ENCODE assay signal across 22 mouse cellular contexts in genomic region chr19:58374648-58375047, GRCm38 (mm10).
DNase-seq lines count a peak whose midpoint lies in the region; ATAC-seq and TF ChIP-seq lines count a peak whose summit lies in the region.
"Had no signal": no experiment of that assay in that cellular context is flagged by ENCODE, and none has a peak within 500 bp of the region (broad histone marks: within the 10 kb centered on the region; RNA-seq: fewer than 3 reads in every experiment).

No protein-coding gene starts in this region.

- H3K4me3 ChIP-seq in liver, adult 2 months (ENCODE audit: insufficient read depth, low read depth, low read length) = no peak overlapping the region
- no peak overlapping the region for H3K4me3 ChIP-seq in liver, embryonic 11.5 days (ENCODE audit: low read depth, low read length)
- no peak overlapping the region for H3K4me3 ChIP-seq in liver, postnatal 0 days (ENCODE audit: low read depth, low read length)

- no peaks in the 10 kb centered on the region for H3K36me3 ChIP-seq in liver, adult 2 months (ENCODE audit: control insufficient read depth, insufficient read depth, low read length)
- no peaks in the 10 kb centered on the region for H3K36me3 ChIP-seq in liver, embryonic 11.5 days (ENCODE audit: control insufficient read depth, insufficient read depth, low read length)
- H3K36me3 ChIP-seq in liver, postnatal 0 days (replicated peaks; ENCODE audit: insufficient read depth, low read length) = no peaks in the 10 kb centered on the region
- H3K36me3 ChIP-seq: G1E had no signal

- H3K27ac ChIP-seq in liver, adult 2 months (replicated peaks; ENCODE audit: insufficient read depth, low read depth, low read length) = peak overlapping the region; percentile 99
- H3K27ac ChIP-seq in liver, embryonic 11.5 days (ENCODE audit: low read depth, low read length) = no peak overlapping the region
- peak overlapping the region; percentile 53 for H3K27ac ChIP-seq in liver, postnatal 0 days (ENCODE audit: low read depth)

- peak overlapping the region; percentile 23 for H3K9ac ChIP-seq in liver, adult 2 months (ENCODE audit: low read depth, low read length)
- no peak overlapping the region for H3K9ac ChIP-seq in liver, embryonic 11.5 days (ENCODE audit: low read depth, low read length)
- no peak overlapping the region for H3K9ac ChIP-seq in liver, postnatal 0 days (replicated peaks)

- peak; percentile 94 for TF ChIP-seq EP300 in liver, postnatal 0 days (IDR thresholded peaks at IDR 0.05; ENCODE audit: low read depth)

- H3K4me2 ChIP-seq in liver, embryonic 11.5 days = no peak overlapping the region
- no peak overlapping the region for H3K4me2 ChIP-seq in liver, postnatal 0 days (ENCODE audit: low read depth, low read length)

- H3K79me2 ChIP-seq in liver, adult 2 months (ENCODE audit: control insufficient read depth, insufficient read depth, low read length) = peaks cover 10% of the 10 kb centered on the region; the same call in 1 of the 2 replicates

- WGBS in liver, adult 2 months = 26% methylated on average over 5 of the region's 5 CpGs
- 96% methylated on average over 5 of the region's 5 CpGs for WGBS in liver, embryonic 11.5 days
- 75% methylated on average over 5 of the region's 5 CpGs for WGBS in liver, postnatal 0 days (ENCODE audit: insufficient replicate concordance)

- no peak for TF ChIP-seq POLR2A in liver, adult 2 months (IDR thresholded peaks at IDR 0.05; ENCODE audit: extremely low read depth, insufficient read depth, low read length)

- no peak for ATAC-seq in liver, embryonic 11.5 days (replicated peaks; ENCODE audit: low FRiP score)
- peak; percentile 91 for ATAC-seq in liver, postnatal 0 days
- peak; percentile 72 for ATAC-seq in megakaryocyte, adult 5-6 weeks (ENCODE audit: poor library complexity, severe bottlenecking)
- ATAC-seq: activated CD4-positive, CD25-positive, alpha-beta regulatory T cell, adult 4 months; CD4-positive, CD25-positive, alpha-beta regulatory T cell, adult 4 months; Patski had no signal

- no peak for TF ChIP-seq CTCF in liver, adult 2 months (IDR thresholded peaks at IDR 0.05; ENCODE audit: low read depth, low read length)
- no peak for TF ChIP-seq CTCF in liver, postnatal 0 days (IDR thresholded peaks at IDR 0.05; ENCODE audit: low read depth)

- no peaks in the 10 kb centered on the region for H3K27me3 ChIP-seq in liver, adult 2 months (ENCODE audit: control insufficient read depth, insufficient read depth, low read length)
- no peaks in the 10 kb centered on the region for H3K27me3 ChIP-seq in liver, embryonic 11.5 days (replicated peaks; ENCODE audit: control insufficient read depth, insufficient read depth, low read length)
- H3K27me3 ChIP-seq in liver, postnatal 0 days (ENCODE audit: insufficient read depth, low read length) = no peaks in the 10 kb centered on the region
- H3K27me3 ChIP-seq: CH12.LX, Patski had no signal

- peak; percentile 11 for DNase-seq in kidney, adult 9 months
- DNase-seq in kidney, adult 8-10 months = no peak
- DNase-seq in liver, adult 2 months (ENCODE audit: extremely low read depth, low read depth, low spot score) = peak; percentile 100
- no peak for DNase-seq in liver, embryonic 11.5 days (ENCODE audit: low spot score)
- peak; percentile 30 for DNase-seq in liver, postnatal 0 days
- DNase-seq in liver = no peak
- DNase-seq in heart, adult 11 months = no peak
- DNase-seq: adrenal gland, adult 2 months; adrenal gland, adult 8-10 months; adrenal gland, postnatal 10 days; adrenal gland, postnatal 14 days; adrenal gland, postnatal 25 days; adrenal gland, postnatal 36 days; B cell, adult 2 months; cerebellum, adult 11 months; cerebellum, adult 11-12 months had no signal

- no peaks in the 10 kb centered on the region for H3K9me3 ChIP-seq in liver, embryonic 11.5 days (ENCODE audit: control insufficient read depth, low read length)
- H3K9me3 ChIP-seq in liver, postnatal 0 days (ENCODE audit: low read length) = no peaks in the 10 kb centered on the region

- H3K4me1 ChIP-seq in liver, adult 2 months (ENCODE audit: control insufficient read depth, insufficient read depth, low read length) = peaks cover 33% of the 10 kb centered on the region
- no peaks in the 10 kb centered on the region for H3K4me1 ChIP-seq in liver, embryonic 11.5 days (replicated peaks; ENCODE audit: control insufficient read depth, insufficient read depth, low read length)
- H3K4me1 ChIP-seq in liver, postnatal 0 days (ENCODE audit: insufficient read depth) = peaks cover 13% of the 10 kb centered on the region

Comparison
In these comparisons a context has a peak if more than half of its experiments do, and no peak if none do; other contexts are left out.
1. DNase-seq: peak in kidney, adult 9 months (single experiment), liver, adult 2 months (single experiment) and liver, postnatal 0 days (single experiment); none in kidney, adult 8-10 months (0 of 2), liver, embryonic 11.5 days (single experiment), liver (single experiment) and heart, adult 11 months (single experiment).